Mouse (Mus musculus) heart, postnatal 0 days (tissue): ENCODE results near the gene Ikzf2.

Experiments
- CTCF ChIP-seq: IDR thresholded peaks from 2 replicates; pipeline ENCODE4 v1.5.1; 2016; ENCODE audit warnings: antibody characterized with exemption, control low read depth, low read depth
- EP300 ChIP-seq: IDR thresholded peaks from 2 replicates; pipeline ENCODE4 v1.6.1; 2016; ENCODE audit warnings: antibody characterized with exemption, low read depth

- no peak for TF ChIP-seq CTCF
- TF ChIP-seq EP300 = no peak
These were observed 43.9 kb downstream of the Ikzf2 start for GRCm38 (mm10) chr1:69643138-69643537.
